Mouse (Mus musculus) common myeloid progenitor, adult 5-6 weeks (primary cell): ENCODE results near the gene Commd9. TPM values are rescaled to one million over a fixed set of nuclear protein-coding genes. Genes with fewer than 3 reads are reported as not detected.

Source experiments
- ATAC-seq: replicated peaks from 2 replicates; pipeline ENCODE4 v1.8.0; 2016; ENCODE audit warnings: low read depth, mild to moderate bottlenecking, moderate TSS enrichment, inconsistent platforms; ENCODE audit not compliant: poor library complexity, severe bottlenecking
- total RNA-seq: library from RNA; stranded (forward); fragments of 200-1000, 187-1606 nt; gene quantifications from 2 replicates; pipeline ENCODE4 v1.2.3, GENCODE M21; 2017

The Commd9 gene
- total RNA-seq, 1 experiment from 2014 or later = 47.3 TPM

DNA sequence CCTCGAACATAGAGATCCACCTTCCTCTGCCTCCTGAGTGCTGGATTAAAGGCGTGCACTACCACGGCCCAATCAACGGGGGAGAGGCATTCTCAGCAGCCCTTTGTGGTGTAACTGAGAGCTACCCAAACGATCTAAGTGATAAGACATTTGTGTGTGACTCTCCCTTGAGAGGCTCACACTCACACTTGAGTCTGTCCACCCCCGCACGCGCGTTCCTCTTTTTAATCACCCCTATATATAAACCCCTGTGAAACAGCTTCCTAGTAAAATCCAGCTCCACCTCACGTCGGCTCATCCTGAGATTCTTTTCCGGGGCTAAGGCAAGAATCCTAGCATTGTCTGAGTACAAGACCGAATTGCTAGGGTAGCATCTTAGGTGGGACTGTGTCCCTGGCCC is 22.7 kb downstream of the Commd9 start:
- ATAC-seq = peak; percentile 48

DNA sequence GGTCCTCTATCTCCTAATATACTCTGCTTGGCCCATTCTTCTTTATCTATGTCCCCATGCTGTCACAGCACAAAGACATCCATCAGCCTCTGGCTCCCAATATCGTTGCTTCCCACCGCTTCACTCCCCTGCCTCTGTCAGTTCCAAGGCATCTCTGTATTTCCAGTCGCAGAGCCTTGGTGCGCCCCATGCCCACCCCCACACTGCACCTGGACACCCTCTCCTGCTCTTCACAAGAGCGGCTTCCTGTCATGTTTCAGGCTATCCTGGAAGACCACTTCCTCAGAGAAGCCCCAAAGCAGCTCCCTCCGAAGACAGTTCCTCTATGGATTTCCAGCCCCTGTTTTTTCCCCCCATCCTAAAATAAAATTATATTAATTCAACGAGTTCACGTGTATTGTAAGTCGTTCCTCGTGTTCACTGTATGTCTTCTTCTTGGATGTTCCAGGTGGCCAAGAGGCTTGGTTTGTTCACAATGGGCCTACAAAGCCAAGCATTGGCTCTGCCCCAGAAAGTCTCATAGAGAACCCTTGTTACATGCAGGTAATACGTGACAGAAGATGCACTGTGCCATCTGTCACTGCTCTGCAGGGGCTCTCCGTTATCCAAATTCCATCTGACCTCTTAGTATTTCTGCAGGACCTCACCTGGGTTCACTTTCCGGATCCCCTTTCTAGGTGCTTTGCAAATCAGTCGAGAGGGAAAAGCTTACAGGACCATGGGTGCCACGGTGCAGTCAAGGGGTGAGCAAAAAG is 23.5 kb downstream of the Commd9 start:
- ATAC-seq = no peak

GRCm38 (mm10) chr2:101918518-101918917 is 32.5 kb downstream of the Commd9 start:
- ATAC-seq = no peak

DNA sequence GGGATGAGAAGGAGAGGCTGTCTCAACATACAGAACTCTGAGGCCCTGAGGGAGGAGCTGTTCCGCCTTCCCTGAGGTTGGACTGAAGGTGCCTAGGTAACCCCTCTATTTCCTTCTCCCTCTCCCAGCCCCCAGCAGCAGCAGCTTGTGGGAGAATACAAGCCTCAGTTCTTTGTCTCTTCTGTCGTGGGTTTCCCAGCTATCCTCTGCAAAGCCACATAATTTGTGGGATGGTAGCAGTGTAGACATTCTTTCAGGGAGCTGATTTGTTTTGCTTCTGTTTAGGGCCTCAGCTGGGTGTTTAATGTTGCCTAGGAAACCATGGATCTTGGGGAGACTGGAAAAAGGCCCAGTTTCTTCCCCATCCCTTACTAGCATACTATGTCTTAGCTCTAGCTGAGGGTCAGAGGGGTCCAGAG is 34.1 kb downstream of the Commd9 start:
- no peak for ATAC-seq

DNA sequence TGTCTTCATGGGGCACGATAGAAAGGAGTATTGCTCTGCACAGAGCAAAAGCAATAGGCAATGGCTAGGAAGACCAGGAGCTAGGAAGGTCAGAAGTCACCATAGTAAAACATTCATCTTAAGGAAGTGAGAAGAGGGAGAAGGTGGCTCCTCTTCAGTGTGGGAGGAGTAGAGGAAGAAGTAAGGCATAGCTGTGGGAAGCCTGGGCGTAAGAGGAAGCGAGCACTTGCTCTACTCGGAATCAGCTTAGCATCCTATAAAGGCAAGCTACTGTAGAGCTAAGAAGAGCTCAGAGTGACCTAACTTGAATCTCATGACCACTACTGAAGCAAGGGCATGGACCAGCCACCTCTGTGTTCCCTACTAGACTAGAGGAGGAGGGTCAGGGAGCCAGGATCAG is 36.3 kb downstream of the Commd9 start:
- peak; percentile 63; the same call in 1 of the 2 replicates for ATAC-seq

DNA sequence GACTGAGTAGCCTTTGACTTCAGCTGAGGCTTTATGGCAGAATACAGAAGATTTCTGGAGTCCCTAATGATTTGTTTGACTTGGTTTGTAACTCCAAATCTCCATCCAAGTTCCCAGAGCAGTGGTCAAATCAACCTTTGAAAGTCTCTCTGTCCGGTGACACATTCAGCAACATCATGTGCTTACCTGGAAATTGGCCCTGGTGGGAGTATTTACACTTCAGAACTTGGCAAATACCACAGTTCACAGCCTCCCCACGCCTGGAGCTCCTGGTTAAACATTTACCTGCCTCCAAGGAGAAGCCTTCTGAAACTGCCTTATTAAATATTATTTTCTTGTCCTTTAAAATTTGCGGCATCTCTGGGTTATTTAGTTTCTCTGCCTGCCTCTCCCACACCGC is 37.1 kb downstream of the Commd9 start:
- no peak for ATAC-seq

DNA sequence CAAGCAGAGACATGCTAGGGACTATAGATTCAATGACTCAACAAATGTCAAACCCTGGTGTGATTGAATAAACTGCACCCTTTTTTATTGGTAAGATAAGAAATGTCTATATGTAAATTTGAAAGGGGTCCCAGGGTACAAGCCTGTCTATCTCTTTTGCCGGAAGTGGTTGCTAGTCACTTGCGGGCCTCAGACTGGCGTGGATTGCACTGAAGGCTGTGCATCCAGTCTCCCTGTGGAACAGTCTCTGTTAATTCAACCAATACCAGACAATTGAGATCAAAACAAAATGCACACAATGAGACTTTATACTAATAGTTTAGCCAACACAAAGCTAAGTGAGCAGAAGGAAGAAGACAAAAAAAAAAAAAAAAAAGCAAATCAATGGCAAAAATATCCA is 39.1 kb downstream of the Commd9 start:
- ATAC-seq = no peak

GRCm38 (mm10) chr2:101925591-101926188 is 39.6 kb downstream of the Commd9 start:
- no peak for ATAC-seq

- ATAC-seq = no peak
These were observed 46.3 kb downstream of the Commd9 start for GRCm38 (mm10) chr2:101932169-101932936.

DNA sequence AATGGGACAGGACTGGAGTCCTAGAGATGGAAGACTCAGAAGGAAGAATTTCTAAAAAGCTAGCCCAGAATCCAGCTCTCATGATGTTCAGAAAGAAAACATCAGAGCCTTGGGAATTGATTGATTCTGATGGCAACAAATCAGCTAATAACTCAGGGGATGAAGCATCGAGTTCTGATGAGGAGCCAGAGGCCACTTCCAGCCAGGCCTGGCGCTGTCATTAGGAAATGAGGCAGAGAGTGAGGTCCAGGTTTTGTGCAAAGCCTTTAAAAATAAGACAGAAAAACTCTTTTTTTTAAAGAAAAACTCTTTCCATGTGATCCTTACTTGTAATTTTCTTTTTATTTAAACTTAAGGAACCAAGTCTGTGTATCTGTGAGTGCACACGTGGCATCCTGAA is 47.3 kb downstream of the Commd9 start:
- no peak for ATAC-seq

DNA sequence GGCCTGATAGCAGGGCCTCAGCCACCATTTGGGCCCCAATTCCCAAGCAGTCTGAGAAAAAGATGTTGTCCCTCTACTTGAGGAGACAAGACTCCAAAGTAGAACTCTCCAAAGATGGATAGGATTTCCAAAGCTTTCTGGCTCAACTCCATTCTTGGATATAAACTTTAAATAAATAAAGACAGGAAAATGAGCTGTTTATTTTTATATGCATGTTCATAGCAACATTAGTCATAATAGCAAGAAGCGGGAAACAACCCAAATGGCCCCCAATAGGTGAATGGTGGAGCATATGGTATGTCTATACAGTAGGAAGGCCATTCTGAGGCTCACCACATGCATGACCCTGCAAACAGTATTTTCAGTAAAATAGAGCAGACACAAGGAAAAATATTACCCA is 49.0 kb downstream of the Commd9 start:
- no peak for ATAC-seq

DNA sequence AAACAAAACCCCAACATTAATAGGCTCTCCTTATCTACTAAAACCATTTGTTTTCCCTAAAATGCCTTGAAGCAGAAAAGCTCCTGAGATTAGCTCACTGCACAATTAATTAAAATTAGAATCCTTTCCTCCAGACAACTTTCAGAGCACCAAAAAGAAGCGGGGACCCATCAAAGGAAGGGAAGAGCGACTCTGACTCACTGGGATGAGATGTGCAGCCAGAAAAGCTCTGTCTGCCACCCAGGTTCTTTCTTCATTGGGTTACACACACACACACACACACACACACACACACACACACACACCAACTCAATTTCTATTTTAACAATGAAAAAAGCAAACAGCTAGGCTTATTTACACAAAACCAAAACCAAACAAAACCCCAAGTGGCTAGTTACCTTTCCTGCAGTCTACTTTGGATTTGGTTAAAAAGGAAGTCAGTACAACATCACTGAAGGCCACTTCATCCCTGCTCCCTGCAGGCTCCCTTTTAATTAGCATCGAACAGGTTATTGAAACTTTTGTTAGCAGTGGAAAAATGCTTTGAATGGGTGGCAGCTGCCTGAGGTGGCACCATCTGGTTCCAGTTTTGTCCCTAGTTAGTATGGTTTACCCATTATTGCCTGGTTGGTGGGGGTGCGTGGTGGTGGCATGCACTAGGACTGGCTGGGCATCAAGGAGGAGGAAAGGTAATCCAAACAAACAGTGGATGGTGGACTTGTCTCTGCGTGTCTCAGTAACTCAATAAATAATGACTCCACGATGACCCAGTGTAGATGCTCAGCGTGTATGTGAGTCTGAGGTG is 64.9 kb downstream of the Commd9 start:
- ATAC-seq = no peak

Other genes with a start within 250 kb of the Commd9 start
- gene Rag1, start 236.7 kb upstream of the Commd9 start, total RNA-seq = 0.14 TPM in 1 of 2 replicates, not detected in the other
- gene B230118H07Rik, start 236.7 kb upstream of the Commd9 start, total RNA-seq = 86.8 and 98.7 TPM in 2 replicates
- gene Traf6, start 207.8 kb upstream of the Commd9 start, total RNA-seq = 17.6 and 21.4 TPM in 2 replicates
- gene Prr5l, start 3.2 kb upstream of the Commd9 start, total RNA-seq = 0.05 TPM in 2 replicates